Mouse (Mus musculus) ovary, postnatal 10 days (tissue): ENCODE data around the gene Stxbp2.

Experiments used
- DNase-seq: peaks from one replicate; pipeline ENCODE4 v3.0.0; 2022; ENCODE audit warnings: low spot score

Stxbp2 gene

GRCm38 (mm10) chr8:3683408-3684176, 52.8 kb downstream of the Stxbp2 start:
- no peak for DNase-seq

DNA sequence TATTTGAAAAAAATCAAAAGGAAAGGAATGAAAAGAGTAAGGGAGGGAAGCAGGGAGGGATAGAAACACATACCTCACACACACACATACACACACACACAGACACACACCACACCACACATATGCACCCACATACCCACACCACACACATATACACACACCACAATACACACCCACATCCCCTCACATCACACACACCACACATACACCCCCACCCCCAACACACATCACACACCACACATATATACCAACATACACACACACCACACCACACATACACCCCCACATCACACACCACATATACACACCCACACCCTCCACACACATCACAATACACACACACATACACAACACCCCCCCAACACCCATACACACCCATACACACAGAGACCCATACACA, 53.8 kb downstream of the Stxbp2 start:
- DNase-seq = no peak

DNA sequence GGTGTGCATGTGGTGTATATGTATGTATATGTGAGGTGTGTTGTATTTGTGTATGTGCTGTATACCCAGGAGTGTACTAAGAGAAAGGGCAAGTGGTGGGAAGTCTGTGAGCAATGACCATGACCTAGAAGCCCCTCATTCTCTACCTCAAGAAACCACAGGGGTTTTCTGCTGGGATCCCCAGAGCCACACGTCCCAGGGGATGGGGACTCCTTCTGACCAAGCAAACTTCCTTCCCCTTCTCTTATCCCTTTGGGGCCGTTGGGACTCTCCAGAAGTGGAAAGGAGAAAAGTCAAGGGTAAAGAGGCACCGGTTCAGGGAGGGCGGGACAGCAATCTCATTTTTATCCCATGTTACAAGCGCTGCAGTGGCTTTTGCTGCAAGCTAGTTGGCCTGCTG, 54.7 kb downstream of the Stxbp2 start:
- no peak for DNase-seq

DNA sequence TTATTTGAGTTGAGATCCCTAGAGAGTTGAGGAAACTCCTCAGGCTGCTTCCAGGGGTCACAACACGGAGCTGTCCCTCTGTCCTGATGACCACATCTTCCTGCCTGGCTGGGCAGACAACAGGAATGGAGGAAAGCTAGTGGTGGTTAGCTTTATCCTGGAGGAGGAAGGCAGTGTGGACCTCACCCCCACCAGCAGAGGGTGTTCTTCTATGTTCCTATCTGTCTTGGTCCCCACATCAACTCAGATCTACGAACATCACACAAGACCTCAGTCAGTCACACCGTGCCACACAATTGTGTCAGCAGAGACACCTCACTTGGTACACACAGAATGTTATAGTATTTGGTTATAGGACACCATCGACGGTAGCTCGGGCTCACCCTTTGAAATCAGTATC, 56.8 kb downstream of the Stxbp2 start:
- no peak for DNase-seq

DNA sequence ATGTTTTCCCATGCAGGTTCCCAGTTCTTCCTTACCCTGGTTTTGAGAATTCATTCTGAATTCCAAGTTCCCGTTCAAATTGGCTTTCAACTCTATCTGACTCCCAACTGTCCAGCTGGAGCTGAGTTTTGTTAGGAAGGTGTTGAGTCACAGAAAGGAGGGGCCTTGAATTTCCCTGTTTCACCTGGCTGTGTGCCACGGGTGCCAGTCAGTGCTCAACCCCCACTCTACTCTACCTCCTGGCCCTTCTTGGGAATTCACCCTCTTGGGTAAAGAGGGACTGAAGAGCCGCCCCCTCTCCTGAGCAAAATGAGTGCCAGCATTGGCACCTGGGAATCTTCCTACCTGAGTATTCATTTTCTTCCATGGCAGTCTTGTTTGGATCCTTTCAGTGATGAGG, 60.0 kb downstream of the Stxbp2 start:
- DNase-seq = no peak
